Mouse (Mus musculus) adrenal gland, adult (tissue): ENCODE data around the gene Bckdha.

ENCODE experiments used
- DNase-seq, 2 experiments: peaks; one replicate each; pipeline ENCODE4 v3.0.0; 2022 to 2023; ENCODE audit warnings: low spot score in 1 of 2; ENCODE audit not compliant: inconsistent age in 2 of 2

Gene Bckdha

DNA sequence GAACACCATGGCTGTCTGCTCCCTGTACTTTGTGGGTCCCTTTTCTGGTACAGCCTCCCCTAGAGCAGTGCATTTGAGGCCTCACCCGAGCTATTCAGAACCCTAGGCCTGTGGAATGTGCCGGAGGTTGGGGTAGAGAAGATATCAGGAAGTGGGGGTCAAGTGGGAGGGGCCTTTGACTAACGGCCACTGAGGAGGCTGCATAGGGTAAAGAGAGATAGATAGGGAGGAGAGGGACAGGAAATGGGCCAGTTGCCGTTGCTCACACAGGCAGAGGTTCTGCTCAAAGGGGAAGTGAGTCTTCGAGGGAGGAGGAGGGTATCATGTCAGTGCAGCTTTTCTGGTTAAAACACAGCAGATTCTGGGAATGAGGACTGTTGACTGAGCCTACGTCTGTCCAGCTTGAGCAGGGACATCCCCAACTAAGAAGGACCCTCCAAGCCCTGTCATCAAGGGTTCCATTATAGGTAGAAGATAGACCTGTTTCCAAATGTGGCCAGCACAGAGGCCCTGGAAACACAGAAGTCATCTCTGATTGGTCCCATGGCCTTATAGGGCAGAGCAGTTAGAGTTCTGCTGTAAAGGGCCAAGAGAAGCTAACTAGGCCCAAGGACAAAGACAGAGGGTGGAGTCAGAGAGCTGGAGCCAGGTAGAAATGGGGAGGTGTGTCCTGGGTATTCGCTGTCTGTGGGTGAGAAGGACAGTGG lies 24.8 kb upstream of the Bckdha start:
- no peak for DNase-seq

DNA sequence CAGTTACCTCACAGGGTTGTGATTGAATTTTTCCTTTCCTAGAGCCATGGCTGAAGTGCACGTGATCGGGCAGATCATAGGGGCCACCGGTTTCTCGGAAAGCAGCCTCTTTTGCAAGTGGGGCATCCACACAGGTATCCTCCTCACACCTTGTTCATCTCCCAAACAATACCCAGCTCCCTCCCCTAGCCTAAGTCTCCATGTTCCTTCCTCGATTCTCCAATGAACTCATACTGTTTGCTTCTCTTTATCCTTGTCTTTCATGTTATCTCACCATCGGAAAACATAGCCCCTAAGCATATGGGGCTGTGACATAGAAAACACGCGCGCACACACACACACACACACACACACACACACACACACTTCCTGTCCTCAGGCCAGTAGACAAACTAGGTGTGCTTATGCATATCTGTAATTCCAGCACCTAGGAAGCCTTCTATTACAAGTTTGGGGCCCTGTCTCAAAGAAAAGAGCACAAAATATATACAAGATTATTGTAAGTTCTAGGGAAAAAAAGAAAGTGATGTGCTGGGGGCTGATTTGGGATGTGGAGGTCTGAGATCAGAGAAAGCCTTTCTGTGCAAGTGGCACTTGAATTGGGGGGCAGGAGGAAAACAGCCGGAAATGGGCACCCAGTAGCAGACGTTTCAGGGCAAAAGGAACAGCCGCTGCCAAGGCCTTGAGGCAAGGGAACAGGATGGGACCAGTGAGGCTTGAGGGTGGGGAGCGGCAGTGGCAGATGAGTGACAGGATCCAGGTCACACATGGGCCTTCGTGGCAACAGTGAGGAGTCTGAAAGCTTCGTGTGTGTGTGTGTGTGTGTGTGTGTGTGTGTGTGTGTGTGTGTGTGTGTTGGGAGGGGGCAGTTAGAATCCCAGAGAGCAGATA lies 22.8 kb upstream of the Bckdha start:
- peak in 1 of 2 experiments; percentile 53 for DNase-seq

DNA sequence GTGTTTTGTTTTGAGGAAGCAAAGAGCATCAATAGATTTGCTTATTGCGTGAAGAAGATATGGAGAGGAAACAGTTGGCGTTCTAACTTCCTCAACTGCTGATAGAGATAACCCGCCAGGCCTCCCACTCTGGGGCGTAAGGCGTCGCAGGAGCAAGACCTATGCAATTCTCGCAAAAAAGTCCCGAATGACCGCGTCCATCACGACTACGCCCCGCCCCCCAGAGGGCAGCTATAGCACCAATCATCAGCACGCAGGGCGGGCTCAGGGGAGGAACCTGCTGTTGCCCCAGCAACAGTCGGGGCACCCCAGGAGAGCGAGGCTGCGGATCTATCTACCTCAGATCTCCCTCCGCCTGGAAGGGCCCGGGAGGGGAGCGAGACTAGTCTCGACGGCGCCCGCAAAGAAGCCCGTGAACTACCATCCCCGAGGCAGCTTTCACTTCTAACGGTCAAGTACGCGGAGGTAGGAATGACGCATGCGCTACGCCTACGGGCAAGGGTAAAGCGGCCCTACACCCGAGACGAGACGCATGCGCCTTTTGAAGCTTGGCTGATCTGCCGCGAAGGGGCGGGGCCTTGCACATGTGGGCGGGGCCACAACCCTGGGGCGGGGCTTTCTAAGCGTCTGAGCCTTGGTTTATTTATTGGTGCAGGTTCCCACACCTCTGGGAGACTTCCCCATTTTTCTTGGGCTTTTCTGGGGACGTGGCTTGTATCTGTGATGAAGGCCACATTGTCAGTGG lies 21.9 kb upstream of the Bckdha start, which contains the start of gene B9d2:
Gene B9d2 (plus strand): TSS at position 267 of the 745 bp plus-strand sequence.
- DNase-seq = peak; percentile 97 to 100

DNA sequence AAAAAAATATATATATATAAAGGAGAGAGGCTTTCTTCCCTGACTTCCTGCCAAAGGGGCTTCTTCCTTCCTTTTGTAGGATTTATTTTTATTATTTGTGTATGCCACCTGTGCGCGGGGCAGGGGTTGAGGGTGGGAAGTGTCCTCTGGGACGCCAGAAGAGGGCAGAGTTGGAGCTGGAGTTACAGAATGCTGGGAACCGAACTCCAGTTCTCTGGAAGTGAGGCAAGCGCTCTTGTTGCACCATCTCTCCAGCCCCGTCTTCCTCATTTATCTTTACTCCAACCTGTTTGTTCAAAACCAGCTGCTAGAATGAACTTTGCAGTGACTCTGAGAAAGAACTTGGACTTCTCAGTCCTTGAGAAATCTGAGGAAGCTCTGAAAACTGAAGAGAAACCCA lies 21.2 kb upstream of the Bckdha start:
- no peak for DNase-seq

DNA sequence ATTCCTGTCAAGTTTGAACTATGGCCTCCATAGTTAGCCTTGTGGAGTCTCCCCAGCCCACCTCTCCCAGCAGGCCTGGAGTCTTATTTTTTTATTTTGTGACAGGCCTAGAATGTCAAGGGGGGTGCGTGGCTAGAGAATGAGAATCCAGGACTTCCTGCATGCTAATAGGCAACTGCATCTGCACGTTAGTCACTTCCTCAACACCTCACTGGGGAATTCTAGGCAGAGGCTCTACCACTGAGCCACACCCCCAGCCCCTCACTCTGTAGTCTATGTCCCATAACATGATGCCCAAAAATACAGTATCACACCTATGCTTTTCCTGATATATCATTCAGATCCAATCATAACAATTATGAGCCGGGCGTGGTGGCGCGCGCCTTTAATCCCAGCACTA lies 18.2 kb upstream of the Bckdha start:
- no peak for DNase-seq

DNA sequence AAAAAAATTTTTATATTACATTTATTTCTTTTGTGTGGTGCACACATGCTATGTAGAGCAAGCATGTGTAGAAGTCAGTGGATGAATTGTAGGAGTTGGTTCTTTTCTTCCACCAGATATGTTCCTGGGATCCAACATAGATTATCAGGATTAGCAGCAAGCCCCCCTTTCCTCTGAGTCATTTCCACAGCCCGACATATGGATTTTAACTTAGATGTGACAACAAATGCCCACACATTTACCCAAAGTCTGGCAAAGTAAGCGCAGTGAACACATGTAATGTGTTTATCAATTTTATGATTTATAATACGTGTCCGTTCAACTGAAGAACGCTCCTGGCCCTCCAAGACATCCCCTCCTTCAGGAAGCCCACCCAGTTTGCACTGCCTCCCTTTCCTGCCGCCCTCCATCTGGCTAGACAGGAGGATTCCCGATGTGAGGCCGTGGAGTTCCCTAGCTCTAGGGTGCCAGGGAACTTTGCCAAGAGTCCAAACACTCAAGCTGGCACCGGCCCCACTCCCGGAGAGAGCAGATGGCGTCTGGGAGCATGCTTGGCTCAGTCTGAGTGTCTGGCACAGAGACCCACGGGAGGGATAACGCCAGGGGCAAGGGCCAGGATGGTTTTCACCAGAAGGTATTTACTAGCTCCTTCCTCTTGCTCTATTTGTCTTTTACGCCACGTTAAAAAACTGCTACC lies 17.5 kb upstream of the Bckdha start:
- DNase-seq = peak; percentile 71 to 87

DNA sequence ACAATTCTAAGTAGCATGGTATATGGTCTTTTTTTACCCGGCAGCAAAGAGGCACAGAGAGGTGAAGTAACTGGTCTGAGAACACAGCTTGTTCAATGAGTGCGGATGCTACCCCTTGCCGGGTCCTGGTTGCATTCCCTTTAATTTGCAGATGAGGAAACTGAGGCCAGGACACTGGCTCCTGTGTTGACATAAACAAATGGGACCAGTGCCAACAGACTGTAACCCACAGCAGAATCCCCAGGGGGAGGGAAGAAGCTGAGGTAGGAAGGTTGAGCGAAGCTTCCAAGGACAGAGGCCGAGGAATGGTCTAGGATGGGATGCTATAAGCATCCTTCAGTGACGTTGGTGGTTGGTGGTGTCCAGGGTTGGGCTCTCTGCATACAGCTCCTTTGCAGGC lies 16.6 kb upstream of the Bckdha start:
- DNase-seq = no peak

DNA sequence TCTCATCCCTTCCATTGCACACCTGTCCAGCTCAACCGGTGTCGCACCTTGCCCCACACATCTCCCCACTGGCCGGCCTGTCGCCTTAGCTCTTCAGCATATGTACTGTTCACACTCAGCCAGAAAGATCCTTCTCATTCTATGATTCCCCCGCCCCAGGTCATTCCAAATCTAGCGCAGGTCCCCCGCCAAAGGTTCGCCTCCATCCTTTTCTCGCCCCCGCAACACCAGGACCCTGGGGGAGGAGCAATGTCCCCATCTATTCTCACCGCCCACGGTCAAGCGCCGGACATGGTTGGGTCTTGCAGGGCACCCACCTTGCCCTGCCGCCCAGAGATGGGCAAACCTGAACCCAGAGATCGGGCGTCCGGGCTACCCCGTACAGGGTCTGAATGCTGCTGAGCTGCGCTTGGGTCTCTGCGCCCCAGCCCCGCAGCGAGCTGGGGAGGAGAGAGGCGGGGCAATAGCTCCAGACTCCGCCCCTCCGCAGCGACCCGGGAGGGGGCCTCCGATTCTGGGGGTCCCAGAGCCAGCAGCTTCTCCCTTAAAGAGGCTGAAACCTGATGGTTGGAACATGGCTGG lies 16.0 kb upstream of the Bckdha start, which contains the start of gene Tmem91:
Gene Tmem91 (minus strand): TSS at position 448 of the 582 bp plus-strand sequence.
- DNase-seq = no peak

DNA sequence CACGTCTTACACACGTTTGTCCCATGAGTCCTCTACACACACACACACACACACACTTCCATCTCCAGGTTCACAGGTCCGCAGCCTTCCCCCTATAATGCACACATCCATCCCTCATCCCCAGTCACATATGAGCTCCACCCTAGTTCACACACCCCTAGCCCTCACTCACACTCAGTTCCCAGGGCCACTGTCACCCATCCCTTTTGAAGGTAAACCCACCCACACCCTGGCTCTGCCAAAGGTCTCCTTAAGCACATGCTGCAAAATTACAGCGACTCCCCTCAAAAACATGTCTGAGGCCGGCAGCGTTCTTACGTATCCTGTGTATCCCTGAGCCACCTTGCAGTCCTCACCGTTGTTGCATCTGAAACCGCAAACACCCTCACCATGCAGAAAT lies 15.5 kb upstream of the Bckdha start:
- DNase-seq = no peak

DNA sequence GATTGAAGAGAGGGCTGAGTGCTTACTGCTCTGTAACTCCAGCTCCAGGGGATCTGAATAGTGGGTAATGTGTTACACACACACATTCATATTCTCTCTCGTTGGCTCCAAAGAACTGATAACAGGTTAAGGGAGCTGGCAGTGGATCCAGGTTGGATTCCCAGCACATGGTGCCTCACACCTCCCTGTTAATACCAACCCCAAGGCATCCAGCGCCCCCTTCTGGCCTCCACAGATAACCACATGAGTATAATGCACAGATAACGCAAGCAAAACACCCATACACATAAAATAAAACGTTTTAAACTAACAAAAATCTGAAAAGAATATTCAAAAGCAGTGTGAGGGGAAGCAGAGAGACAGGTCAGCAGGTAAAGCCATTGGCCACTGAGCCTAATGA lies 13.7 kb upstream of the Bckdha start:
- no peak for DNase-seq

DNA sequence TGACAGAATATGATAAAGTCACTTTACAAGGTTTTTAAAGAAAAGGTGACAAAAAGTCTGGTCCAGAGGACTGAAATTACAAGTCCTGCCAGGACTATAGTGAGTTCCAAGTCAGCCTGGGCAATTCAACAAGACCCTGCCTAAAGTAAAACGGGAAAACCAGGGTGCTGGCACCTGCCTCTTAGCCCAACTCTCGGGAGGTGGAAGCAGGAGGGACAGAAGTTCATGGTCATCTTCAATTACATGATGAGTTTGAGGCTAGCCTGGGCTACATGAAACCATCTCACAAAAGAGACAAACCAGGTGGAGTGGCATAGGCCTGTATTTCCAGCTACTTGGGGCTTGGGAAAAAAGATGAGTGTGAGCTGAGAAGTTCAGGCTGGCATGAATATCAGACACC lies 12.9 kb upstream of the Bckdha start:
- DNase-seq = no peak

DNA sequence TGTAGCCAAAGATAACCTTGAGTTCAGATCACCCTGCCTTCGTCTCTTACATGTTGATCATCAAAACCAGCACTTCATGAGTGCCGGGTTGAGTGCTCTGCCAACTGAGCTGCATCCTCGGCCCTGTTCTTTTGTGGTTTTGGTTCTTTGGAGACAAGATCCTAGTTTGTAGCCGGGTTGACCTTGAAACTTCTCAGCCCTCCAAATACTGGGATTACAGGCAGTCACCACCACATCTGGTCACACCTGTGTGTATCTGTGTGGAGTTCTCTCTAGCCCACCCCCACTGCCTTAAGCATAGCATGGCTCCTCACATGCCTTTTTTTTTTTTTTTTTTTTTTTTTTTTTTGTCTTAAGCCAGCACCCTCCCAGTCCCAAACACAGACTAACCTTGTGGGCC lies 11.3 kb upstream of the Bckdha start:
- no peak for DNase-seq

DNA sequence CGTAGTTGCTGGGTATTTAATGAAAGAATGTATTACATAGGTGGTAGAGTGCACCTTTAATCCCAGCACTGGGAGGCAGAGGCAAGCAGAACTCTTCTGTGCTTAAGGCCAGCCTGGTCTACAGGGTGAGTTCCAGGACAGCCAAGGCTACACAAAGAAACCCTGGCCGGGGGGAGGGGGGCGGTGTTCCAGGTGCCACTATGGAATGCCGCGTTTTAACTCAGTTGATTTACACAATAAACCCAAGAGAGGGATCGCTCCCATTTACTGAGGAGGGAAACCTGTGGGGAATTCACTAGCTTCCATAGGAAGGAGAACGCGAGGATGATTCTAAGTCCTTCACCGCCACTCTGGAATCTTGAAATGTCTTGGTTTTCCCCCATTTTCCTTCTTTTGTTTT lies 10.8 kb upstream of the Bckdha start:
- DNase-seq = no peak

DNA sequence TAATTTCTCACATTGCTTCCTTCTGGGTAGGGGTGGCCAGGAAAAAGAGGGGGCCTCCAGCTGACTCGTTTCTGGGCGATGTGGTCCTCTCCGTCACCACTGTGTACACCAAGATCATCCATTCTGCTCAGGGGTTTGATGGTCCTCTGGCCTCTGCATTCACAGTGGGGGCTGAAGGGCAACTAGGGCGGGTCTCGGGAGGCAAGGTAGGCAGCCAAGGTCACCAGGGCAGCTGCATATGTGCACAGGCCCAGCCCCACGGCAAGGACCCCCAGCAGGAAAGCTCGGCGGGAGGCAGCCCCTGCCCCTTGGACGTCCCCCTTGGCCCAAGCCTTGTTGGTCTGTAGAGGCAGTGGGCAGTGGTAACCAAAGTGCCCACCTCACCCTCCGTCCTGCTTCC lies 10.4 kb upstream of the Bckdha start:
- DNase-seq = no peak

DNA sequence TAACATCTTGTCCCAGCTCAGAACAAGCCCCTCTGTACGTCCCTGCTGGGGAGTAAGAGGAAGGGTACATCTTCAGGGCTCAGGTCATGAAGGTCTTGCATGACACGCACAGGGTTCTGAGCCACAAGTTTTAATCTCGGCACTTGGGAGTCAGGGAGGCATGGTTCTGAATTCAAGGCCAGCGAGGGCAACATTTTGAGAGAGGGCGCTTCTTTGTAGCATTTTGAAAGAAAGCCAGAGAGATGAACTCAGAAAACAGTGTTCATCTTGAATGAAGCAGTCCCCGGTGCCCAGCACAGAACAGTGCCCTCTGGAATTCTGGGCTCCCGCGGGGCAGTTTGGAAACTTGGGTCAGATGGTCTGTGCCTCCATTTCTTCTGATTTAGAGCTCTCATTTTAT lies 7.6 kb upstream of the Bckdha start:
- no peak for DNase-seq

DNA sequence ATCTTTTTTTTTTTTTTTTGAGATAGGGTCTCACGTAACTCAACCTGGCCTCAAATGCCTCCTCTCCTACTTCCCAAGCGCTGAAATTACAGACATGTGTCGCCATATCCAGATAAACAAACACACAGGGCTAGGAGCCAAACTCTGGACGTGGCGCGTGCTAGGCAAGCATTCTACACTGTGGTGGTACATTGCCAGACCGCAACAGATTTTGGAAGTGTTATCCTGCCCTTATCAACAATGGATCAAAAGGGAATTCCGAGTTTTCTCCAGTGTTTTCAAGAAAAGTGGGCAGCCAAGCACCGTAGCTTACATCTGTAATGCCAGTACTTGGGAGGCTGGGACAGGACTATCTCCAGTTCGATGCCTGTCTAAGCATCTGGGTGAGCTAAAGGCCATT lies 996 bp downstream of the Bckdha start:
- peak in 1 of 2 experiments; percentile 63 for DNase-seq

DNA sequence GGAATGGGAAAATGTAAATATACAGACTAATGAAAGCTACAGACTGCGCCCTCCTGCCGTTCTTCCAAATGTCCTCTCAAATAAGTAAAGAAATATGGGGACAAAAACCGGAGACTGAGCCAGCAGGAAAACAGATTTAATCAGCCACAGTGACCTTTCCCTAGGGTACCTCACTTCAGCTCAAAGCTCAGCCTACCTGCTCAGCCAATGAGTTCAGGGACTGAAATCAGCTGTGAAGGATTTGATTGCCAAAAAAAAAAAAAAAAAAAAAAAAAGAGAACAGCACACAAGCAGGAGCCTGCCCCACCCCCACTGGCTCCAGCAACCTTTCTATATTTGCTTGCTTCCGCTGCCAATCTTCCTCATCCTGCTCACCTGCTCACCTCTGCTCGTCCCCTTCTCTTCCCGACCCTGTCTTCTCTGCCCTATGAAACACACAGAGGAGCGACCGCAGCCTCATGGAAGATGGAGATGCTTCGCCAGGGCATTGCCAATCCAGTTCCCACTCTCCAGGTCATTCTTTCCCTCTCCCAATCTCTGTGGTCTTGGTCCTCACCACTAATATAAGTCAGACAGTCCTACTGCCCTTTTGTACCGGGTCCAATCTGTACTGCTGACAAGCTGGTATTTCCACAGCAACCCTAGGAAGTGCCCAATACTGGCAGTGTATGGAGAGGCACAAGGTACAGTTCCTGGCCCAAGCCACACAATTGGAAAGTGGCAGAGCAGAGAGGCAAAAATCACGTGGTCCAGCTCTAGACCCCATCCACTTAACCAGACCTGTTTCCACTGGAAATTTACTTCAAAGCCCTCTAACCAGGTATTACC lies 3.0 kb downstream of the Bckdha start:
- DNase-seq = peak in 1 of 2 experiments; percentile 45

DNA sequence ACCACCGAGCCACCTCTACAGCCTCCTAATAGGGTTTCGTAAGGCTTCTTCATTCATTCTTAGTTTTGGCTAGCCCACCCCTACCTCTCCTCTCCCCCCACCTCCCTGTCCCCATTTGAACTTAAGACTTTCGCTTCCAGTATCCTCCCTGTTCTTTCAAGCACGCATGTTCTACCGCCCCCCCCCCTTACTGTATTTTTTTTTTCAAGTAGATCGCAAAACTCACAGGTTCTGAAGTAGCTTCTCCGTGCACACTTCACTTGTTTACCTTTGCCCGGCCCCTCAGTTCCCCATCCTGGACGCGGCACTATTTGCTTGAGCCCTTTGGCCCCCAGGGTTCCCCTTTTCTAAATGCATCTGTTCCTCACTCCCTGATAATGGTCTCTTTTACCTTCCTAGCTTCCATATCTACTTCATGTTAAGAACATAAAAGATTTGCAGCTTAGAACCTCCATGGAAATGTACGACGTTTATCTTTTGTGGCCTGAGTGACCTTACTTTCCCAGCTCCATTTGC lies 6.5 kb downstream of the Bckdha start:
- no peak for DNase-seq

DNA sequence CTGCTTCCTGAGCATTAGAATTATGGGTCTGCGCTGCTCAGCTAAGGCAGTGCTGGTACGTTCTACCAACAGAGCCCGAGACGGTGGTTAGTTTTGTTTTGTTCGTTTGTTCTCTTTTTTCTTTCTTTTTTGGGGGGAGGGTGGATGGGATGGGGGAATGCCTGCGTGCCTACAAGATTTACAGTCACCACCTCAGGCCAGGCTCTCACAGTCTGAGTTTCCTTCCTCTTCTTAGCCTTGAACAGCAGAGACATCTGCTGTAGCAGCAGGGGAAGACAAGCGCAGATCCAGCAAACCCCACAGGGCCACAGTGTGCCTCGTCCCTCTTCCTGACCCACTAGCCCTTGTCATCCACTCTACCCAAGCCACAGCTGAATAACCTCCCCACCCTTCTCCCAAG lies 7.5 kb downstream of the Bckdha start:
- DNase-seq = no peak
